Mouse (Mus musculus) bone marrow macrophage, adult 2 months (primary cell): ENCODE measurements at regions not wholly inside any gene's neighbourhood (a gene's known extent, or its start where the extent isn't known, plus 50 kb on each side); places are given as distances from the start of the nearest gene placed in this dataset.

Experiments used
- H3K27ac ChIP-seq: 2 replicates; pipeline ENCODE4 v1.5.1; 2012; ENCODE audit warnings: low read depth, low read length; ENCODE audit not compliant: insufficient read depth
- H3K4me1 ChIP-seq: 2 replicates; pipeline ENCODE4 v1.6.1; 2012; ENCODE audit warnings: low read length; ENCODE audit not compliant: control insufficient read depth, insufficient read depth
- H3K4me3 ChIP-seq: 2 replicates; pipeline ENCODE4 v1.5.1; 2012; ENCODE audit warnings: mild to moderate bottlenecking, low read length, moderate library complexity; ENCODE audit not compliant: insufficient read depth
- CTCF ChIP-seq: IDR thresholded peaks from 2 replicates; pipeline ENCODE4 v1.5.1; 2012; ENCODE audit warnings: low read depth, mild to moderate bottlenecking, low read length, moderate library complexity
- POLR2A ChIP-seq: IDR thresholded peaks from 2 replicates; pipeline ENCODE4 v1.6.1; 2012; ENCODE audit warnings: mild to moderate bottlenecking, low read depth, low read length, borderline replicate concordance

GRCm38 (mm10) chr1:92269464-92269863, 74.0 kb upstream of the Hdac4 start:
- TF ChIP-seq POLR2A, result no peak
- peaks cover 5% of the 10 kb centered on the region; the same call in 1 of the 2 replicates for H3K4me1 ChIP-seq
- no peak overlapping the region for H3K4me3 ChIP-seq
- no peak overlapping the region for H3K27ac ChIP-seq

DNA sequence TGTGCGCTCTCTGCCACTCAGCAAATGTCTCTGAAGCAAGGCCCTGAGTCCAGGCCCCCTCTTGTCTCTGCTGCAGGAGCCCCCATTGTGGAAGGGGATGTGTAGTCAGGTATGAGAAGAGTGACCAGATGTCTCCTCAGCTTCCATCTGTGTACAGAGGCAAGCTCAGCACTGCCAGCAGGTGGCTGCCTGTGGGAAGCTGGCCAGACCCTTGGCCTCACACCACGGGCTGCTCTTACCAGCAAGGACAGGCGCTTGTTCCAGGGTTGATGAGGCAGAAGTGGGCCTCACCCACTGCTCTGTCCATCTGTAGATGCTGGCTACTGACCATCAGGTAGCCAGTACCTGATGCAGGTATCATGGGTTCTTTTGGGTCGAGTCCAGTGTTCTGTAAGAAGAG, 69.4 kb upstream of the Hdac4 start:
- Histone ChIP-seq H3K4me1 (no peaks in the 10 kb centered on the region), H3K27ac (no peak overlapping the region), H3K4me3 (no peak overlapping the region)
- TF ChIP-seq CTCF (no peak), POLR2A (no peak)

- H3K27ac ChIP-seq, result no peak overlapping the region
- TF ChIP-seq POLR2A (no peak), CTCF (no peak)
- H3K4me3 ChIP-seq, result no peak overlapping the region
- H3K4me1 ChIP-seq, result no peaks in the 10 kb centered on the region
Observed at GRCm38 (mm10) chr1:92259715-92260392, 64.4 kb upstream of the Hdac4 start.

DNA sequence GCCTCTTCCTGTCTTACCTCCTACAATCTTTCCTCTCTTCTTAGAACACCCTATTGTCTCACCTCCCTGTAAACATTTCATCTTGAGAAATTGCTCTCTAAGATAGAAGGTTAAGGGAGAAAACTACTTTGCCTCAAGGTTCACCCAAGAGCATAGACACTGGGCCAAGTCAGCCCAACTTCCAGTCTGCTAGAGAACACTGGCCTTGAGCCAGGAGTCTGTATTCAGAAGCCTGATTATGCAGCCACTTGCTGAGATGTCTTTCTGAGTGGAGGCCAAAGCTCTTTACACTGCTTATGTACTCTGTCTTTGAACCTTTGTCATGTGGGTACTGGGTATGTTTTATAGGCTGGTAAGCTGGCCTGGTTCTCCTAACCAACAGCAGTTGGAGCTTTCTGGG, 62.5 kb upstream of the Hdac4 start:
- no peaks in the 10 kb centered on the region for H3K4me1 ChIP-seq
- H3K27ac ChIP-seq, result no peak overlapping the region
- H3K4me3 ChIP-seq, result no peak overlapping the region
- TF ChIP-seq CTCF (no peak), POLR2A (no peak)

- Histone ChIP-seq H3K27ac (no peak overlapping the region), H3K4me1 (peaks cover 26% of the 10 kb centered on the region), H3K4me3 (no peak overlapping the region)
- no peak for TF ChIP-seq CTCF
- no peak for TF ChIP-seq POLR2A
Observed at GRCm38 (mm10) chr1:92253086-92253485, 57.6 kb upstream of the Hdac4 start.

DNA sequence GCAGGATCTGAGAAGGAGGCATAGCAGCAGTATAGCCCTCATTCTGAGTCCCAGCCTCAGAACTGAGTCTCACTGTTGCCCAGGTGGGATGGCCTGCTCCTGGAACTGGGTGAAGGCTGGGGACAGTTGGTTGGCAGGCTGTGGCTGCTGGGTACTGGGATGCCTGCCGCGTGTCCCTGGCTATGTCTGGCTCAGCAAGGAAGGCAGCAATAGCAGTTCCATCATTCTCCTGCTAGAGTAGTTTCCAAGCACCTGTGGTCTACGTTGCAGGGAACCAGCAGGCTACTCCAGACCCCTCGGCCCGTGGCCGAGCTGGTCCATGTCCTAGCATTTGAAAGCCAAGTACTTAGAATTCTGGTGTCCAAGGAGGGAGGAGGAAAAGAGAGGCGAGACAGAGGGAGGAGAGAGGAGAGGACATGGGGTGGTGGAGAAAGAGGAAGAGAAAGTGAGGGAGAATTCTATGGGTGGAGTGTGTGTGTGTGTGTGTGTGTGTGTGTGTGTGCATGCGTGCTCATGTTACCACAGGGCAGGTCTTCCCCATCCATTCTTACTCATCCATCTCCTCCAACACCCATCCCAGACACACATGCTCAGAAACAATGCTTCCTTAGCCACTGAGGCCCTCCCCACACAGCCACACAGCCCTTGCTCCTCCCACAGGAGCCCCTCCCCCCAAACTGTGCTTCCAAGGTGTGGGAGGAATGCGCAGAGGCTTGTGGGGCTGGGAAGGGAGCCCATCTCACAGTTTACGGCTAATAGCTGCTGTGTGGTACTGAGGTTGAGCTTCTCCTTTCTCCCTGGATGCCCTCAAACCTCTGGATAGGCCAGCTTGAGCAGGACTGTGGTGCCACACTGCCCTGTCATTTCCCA, 55.3 kb upstream of the Hdac4 start:
- no peak for TF ChIP-seq CTCF
- TF ChIP-seq POLR2A, result no peak

More for the DNA sequence above, 55.3 kb upstream of the Hdac4 start:
- H3K4me3 ChIP-seq, result no peak overlapping the region
- peaks cover 26% of the 10 kb centered on the region for H3K4me1 ChIP-seq
- no peak overlapping the region for H3K27ac ChIP-seq
